Mouse (Mus musculus): ENCODE results near the gene Pitpnc1. TPM values are rescaled to one million over a fixed set of nuclear protein-coding genes. Genes with fewer than 3 reads are reported as not detected.

Gene Pitpnc1
- polyA plus RNA-seq, 1 experiment from 2014 or later = 14.0 TPM

DNA sequence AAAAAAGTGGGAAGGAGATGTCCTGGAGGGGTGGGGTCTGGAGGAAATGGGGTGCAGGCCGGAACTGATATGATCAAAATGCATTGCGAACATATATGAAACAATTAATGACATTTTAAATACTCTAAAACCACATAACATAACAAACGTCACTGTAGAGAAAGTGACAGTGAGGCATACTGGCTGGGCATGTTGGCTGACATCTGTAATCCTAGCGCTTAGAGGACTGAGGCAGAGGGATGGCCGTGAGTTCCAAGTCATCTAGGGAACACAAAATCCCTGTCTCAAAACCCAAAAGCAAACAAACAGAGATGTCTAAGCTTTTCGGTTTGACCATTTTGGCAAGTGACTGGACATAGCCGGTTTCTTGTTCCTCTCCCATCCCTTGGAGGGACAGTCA lies 59.7 kb downstream of the Pitpnc1 start:
- 67% methylated on average over 7 of the region's 7 CpGs for WGBS
- no peaks in the 10 kb centered on the region for H3K9me3 ChIP-seq
- no peak overlapping the region for H3K9ac ChIP-seq
- H3K4me3 ChIP-seq (replicated peaks) = no peak overlapping the region
- 0 out of 2 replicates have a peak, but pooled peaks cover 9% of the 10 kb centered on the region for H3K4me1 ChIP-seq
- ATAC-seq (ENCODE audit: insufficient read depth, low FRiP score, low read depth) = no peak
- H3K27ac ChIP-seq = no peak overlapping the region
- no peaks in the 10 kb centered on the region for H3K36me3 ChIP-seq
- no peaks in the 10 kb centered on the region for H3K27me3 ChIP-seq (replicated peaks)
- no peak overlapping the region for H3K4me2 ChIP-seq

- Histone ChIP-seq H3K27ac (no peak overlapping the region), H3K4me3 (replicated peaks) (no peak overlapping the region), H3K27me3 (replicated peaks) (no peaks in the 10 kb centered on the region), H3K9ac (no peak overlapping the region), H3K4me2 (no peak overlapping the region), H3K36me3 (no peaks in the 10 kb centered on the region), H3K4me1 (0 out of 2 replicates have a peak, but pooled peaks cover 9% of the 10 kb centered on the region), H3K9me3 (no peaks in the 10 kb centered on the region)
- no peak for ATAC-seq (ENCODE audit: insufficient read depth, low FRiP score, low read depth)
- WGBS = 68% methylated on average over 5 of the region's 5 CpGs
These were observed 60.3 kb downstream of the Pitpnc1 start for GRCm38 (mm10) chr11:107410090-107410732.

DNA sequence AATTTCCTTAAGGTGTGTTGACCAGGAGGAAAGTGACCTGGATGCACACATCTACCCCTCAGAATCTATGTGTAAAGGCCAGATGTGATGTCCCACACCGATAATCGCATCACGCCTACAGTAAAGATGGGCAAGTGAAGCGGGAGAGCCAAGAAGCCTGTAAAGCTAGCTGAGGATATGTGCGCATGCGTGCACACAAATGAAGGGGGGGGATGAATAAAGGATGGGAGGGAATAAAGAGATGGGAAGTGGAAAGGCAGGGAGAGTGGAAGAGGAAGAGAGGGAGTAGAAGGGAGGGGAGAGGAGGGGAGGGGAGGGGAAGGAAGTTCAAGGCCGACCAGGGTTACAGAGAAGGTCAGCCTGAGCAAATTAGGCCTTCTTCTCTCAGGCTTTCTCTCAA lies 61.6 kb downstream of the Pitpnc1 start:
- ATAC-seq (ENCODE audit: insufficient read depth, low FRiP score, low read depth) = no peak
- Histone ChIP-seq H3K4me3 (replicated peaks) (no peak overlapping the region), H3K36me3 (no peaks in the 10 kb centered on the region), H3K4me2 (no peak overlapping the region), H3K27ac (no peak overlapping the region), H3K9ac (no peak overlapping the region), H3K9me3 (no peaks in the 10 kb centered on the region), H3K27me3 (replicated peaks) (no peaks in the 10 kb centered on the region), H3K4me1 (0 out of 2 replicates have a peak, but pooled peaks cover 7% of the 10 kb centered on the region)
- WGBS = 84% methylated on average over 7 of the region's 7 CpGs

DNA sequence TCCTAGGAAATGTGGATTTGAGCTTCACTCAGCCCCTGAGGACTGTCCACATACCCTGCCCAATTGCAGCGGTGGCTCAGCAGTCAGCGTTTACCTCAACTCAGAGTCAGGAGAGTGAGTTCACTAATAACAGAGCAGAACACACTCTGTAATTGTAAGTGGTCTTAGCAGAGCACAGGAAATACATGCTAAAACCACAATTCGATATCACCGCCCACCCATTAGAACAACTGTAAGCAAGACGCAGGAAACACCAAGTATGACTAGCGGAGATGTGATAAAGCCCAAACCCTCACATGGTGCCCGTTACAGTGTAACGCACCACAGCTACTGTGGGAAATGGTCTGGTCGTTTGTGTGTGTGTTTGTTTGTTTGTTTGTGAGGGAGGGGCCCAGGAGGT lies 62.8 kb downstream of the Pitpnc1 start:
- no peak overlapping the region for H3K4me2 ChIP-seq
- H3K4me1 ChIP-seq = 0 out of 2 replicates have a peak, but pooled peaks cover under 1% of the 10 kb centered on the region
- ATAC-seq (ENCODE audit: insufficient read depth, low FRiP score, low read depth) = no peak; the same call in 1 of the 2 replicates
- 76% methylated on average over 9 of the region's 9 CpGs for WGBS
- no peak overlapping the region for H3K4me3 ChIP-seq (replicated peaks)
- no peaks in the 10 kb centered on the region for H3K9me3 ChIP-seq
- H3K27me3 ChIP-seq (replicated peaks) = no peaks in the 10 kb centered on the region
- H3K27ac ChIP-seq = no peak overlapping the region
- H3K36me3 ChIP-seq = no peaks in the 10 kb centered on the region
- no peak overlapping the region for H3K9ac ChIP-seq

DNA sequence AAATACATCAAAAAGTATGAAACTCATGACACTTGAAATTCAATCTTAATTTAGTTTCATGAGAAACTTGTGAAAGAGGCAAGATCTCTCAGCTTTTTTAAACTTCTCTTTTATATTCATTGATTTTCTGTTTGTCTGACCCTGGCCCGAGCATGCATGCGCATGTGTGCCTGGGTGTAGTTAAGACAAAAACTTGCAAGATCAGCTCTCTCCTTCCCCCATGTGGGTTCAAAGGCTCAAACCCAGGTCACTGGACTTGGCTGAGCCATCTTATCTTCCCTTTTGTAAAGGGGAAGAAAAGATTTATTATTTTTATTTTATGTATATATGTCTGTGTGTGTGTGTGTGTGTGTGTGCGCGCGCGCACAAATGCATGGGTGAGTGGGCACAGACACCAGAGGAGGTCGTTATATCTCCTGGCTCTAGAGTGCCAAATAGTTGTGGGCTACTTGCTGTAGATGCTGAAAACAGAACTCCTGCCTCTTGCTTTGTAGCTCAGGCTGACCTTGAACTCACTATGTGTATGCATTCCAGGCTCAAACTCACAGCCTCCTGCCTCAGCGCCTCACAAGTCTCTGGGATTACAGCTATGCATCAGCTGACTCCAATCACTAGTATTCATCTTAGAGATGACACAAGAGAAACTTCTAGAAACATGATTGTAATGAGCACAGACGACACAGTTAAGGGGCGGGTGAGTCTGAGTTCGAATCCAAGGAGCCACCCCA lies 64.7 kb downstream of the Pitpnc1 start:
- no peak overlapping the region for H3K4me2 ChIP-seq
- no peaks in the 10 kb centered on the region for H3K4me1 ChIP-seq
- H3K4me3 ChIP-seq (replicated peaks) = no peak overlapping the region
- no peak overlapping the region for H3K27ac ChIP-seq
- H3K9ac ChIP-seq = no peak overlapping the region
- H3K9me3 ChIP-seq = no peaks in the 10 kb centered on the region
- H3K36me3 ChIP-seq = no peaks in the 10 kb centered on the region
- WGBS = 91% methylated on average over 11 of the region's 11 CpGs
- H3K27me3 ChIP-seq (replicated peaks) = no peaks in the 10 kb centered on the region
- no peak for ATAC-seq (ENCODE audit: insufficient read depth, low FRiP score, low read depth)

DNA sequence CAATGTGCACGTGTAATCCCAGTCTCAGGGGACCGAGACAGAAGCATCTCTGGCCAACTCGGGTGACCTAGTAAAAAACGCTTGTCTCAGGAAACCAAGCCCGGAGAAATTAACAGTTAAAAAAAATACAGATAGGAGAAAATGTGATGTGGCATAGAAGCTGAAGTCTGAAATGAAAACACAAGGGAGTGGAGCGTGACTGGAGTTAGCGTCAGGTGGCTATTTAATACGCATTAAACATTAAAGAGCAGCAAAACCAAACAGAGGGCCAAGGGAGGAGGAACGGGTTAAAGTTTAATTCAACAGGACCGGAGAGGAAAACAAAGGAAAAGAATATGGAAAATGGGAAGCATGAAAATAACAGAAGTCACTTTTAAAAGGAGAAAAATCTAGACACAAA lies 67.2 kb downstream of the Pitpnc1 start:
- Histone ChIP-seq H3K4me1 (no peaks in the 10 kb centered on the region), H3K9ac (no peak overlapping the region), H3K27me3 (replicated peaks) (no peaks in the 10 kb centered on the region), H3K27ac (no peak overlapping the region), H3K9me3 (no peaks in the 10 kb centered on the region), H3K4me2 (no peak overlapping the region), H3K4me3 (replicated peaks) (no peak overlapping the region), H3K36me3 (no peaks in the 10 kb centered on the region)
- ATAC-seq (ENCODE audit: insufficient read depth, low FRiP score, low read depth) = no peak
- 51% methylated on average over 10 of the region's 10 CpGs for whole genome bisulfite sequencing

DNA sequence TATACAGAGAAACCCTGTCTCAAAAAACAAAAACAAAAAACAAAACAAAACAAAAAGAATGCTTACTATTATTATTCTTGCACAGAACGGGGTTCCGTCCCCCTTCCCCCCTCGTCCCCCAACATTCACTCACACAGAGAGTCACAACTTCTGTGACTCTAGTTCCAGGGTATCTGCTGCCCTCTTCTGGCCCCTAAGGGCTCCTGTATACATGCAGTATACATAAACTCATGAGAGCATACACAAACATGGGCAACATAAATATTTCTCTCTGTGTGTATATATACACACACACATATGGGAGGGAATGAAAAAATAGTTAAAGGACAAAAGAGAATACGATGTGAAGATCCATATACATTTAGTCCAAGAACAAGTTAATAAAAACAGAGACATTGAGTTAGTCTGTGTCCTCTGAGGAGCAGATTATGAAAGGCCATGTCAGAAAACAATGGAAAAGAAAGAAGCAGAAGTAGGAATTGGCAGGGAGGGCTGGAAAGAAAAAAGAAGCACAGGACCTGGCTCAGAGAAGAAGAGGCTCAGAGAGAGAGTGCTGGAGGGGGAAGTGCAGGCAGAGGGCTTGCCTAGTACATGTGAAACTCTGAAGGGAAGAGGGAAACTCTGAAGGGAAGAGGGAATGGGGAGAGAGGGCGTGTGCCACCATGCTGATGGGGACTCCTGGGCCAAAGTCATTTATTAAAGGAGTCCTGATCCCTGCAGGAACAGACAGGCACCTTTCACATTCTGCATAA lies 68.5 kb downstream of the Pitpnc1 start:
- Histone ChIP-seq H3K9ac (no peak overlapping the region), H3K27me3 (replicated peaks) (no peaks in the 10 kb centered on the region), H3K4me3 (replicated peaks) (no peak overlapping the region), H3K27ac (no peak overlapping the region), H3K4me2 (no peak overlapping the region), H3K4me1 (peaks cover 4% of the 10 kb centered on the region; the same call in 1 of the 2 replicates), H3K36me3 (no peaks in the 10 kb centered on the region), H3K9me3 (no peaks in the 10 kb centered on the region)
- ATAC-seq (ENCODE audit: insufficient read depth, low FRiP score, low read depth) = no peak
- 93% methylated on average over 5 of the region's 5 CpGs for WGBS

GRCm38 (mm10) chr11:107400826-107401225 lies 69.7 kb downstream of the Pitpnc1 start:
- 66% methylated on average over 7 of the region's 7 CpGs for WGBS
- Histone ChIP-seq H3K27me3 (replicated peaks) (no peaks in the 10 kb centered on the region), H3K4me2 (no peak overlapping the region), H3K36me3 (no peaks in the 10 kb centered on the region), H3K4me1 (peaks cover 4% of the 10 kb centered on the region; the same call in 1 of the 2 replicates), H3K4me3 (replicated peaks) (no peak overlapping the region), H3K9ac (no peak overlapping the region), H3K27ac (no peak overlapping the region), H3K9me3 (no peaks in the 10 kb centered on the region)
- no peak for ATAC-seq (ENCODE audit: insufficient read depth, low FRiP score, low read depth)

DNA sequence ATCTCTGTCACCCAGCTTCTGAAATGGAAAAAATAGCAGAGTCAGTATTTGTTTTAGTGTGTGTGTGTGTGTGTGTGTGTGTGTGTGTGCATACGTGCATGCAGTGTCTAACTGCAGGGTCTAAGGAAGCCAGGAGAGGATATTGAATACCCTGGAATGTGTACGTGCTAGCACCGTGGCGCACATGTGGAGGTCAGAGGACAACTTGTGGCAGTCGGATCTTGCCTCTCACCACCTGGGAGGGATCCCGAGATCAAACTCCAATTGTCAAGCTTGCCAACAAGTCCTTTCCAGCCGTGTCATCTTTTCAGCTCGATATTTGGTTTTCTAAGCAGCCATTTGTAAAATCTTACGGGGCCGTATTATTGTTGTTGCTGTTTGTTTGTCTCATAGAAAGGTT lies 70.5 kb downstream of the Pitpnc1 start:
- Histone ChIP-seq H3K9ac (no peak overlapping the region), H3K27me3 (replicated peaks) (no peaks in the 10 kb centered on the region), H3K36me3 (no peaks in the 10 kb centered on the region), H3K4me3 (replicated peaks) (no peak overlapping the region), H3K9me3 (no peaks in the 10 kb centered on the region), H3K4me2 (no peak overlapping the region), H3K4me1 (peaks cover 4% of the 10 kb centered on the region; the same call in 1 of the 2 replicates), H3K27ac (no peak overlapping the region)
- WGBS = 60% methylated on average over 10 of the region's 10 CpGs
- ATAC-seq (ENCODE audit: insufficient read depth, low FRiP score, low read depth) = no peak

GRCm38 (mm10) chr11:107397326-107397998 lies 73.0 kb downstream of the Pitpnc1 start:
- 56% methylated on average over 10 of the region's 10 CpGs for WGBS
- no peaks in the 10 kb centered on the region for H3K9me3 ChIP-seq
- H3K4me2 ChIP-seq = no peak overlapping the region
- H3K27ac ChIP-seq = no peak overlapping the region
- H3K4me1 ChIP-seq = peaks cover 4% of the 10 kb centered on the region; the same call in 1 of the 2 replicates
- H3K9ac ChIP-seq = no peak overlapping the region
- H3K4me3 ChIP-seq (replicated peaks) = no peak overlapping the region
- H3K36me3 ChIP-seq = no peaks in the 10 kb centered on the region
- H3K27me3 ChIP-seq (replicated peaks) = no peaks in the 10 kb centered on the region
- ATAC-seq (ENCODE audit: insufficient read depth, low FRiP score, low read depth) = peak; percentile 93; the same call in 1 of the 2 replicates

DNA sequence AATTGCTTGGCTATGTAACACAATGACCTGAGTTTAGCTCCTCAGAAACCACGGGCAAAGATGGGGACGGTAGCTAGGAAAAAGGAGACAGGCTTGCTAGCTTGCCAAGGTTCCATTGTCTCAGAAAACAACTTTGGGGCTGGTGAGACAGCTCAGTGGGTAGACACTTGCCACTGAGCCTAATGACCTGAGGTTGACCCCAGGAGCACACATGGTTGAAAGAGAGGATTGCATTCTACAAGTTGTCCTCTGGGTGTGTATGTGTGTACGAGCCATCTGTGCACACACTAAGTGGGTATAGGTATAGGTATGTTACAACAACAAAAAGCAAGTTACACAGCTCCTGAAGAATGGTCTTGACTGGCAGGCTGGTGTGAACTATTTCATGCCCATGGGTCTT lies 76.3 kb downstream of the Pitpnc1 start:
- peaks cover 4% of the 10 kb centered on the region; the same call in 1 of the 2 replicates for H3K4me1 ChIP-seq
- no peak overlapping the region for H3K4me2 ChIP-seq
- no peaks in the 10 kb centered on the region for H3K9me3 ChIP-seq
- H3K4me3 ChIP-seq (replicated peaks) = no peak overlapping the region
- no peaks in the 10 kb centered on the region for H3K27me3 ChIP-seq (replicated peaks)
- no peak overlapping the region for H3K27ac ChIP-seq
- ATAC-seq (ENCODE audit: insufficient read depth, low FRiP score, low read depth) = no peak
- H3K9ac ChIP-seq = no peak overlapping the region
- WGBS = 80% methylated on average over 3 of the region's 3 CpGs
- no peaks in the 10 kb centered on the region for H3K36me3 ChIP-seq

Measured in stomach, embryonic 15.5 days (tissue).